Mouse (Mus musculus) T-helper 17 cell (primary cell): ENCODE data around the gene Slc23a4.

ENCODE experiments used
- in situ Hi-C, 2 experiments: fragments of 300-600 bp; cut with MboI, MseI; formaldehyde crosslinking; loops; 1 replicate in 1 of 2; 2 replicates in 1 of 2; pipeline ENCODE4 v1.15.1; 2025; ENCODE audit warnings: high pct_unique_total_duplicates in 2 of 2

The Slc23a4 gene

DNA sequence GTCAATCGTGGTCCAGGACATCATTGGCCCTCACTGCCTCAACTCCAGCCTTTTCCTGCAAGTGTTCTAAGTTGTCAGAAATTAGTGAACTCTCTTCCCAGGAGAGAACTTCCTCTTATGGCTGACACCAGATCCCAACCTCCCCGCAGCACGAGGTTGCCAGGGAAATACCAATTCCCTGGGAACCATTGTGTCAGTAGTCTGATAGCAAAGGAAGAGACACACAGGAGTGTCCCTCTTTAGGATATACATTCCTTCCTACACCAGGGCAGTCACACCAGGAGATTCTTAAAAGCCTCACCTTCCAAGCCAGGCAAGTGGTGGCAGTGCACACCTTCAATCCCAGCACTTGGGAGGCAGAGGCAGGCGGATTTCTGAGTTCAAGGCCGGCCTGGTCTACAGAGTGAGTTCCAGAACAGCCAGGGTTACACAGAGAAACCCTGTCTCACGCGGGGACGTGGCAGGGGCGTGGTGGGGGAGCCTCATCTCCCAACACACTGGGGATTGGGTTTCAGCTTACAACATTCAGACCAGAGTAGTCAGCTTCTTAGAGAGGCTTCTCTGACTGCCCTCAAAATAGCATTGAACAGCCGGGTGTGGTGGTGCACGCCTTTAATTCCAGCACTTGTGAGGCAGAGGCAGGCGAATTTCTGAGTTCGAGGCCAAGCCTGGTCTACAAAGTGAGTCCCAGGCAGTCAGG, 74.7 kb downstream of the Slc23a4 start:
- in situ Hi-C loops = loop anchor here in 1 of 2 experiments (5.0 kb wide), 1 partner anchor 421 kb away; no protein-coding TSS in a partner anchor

DNA sequence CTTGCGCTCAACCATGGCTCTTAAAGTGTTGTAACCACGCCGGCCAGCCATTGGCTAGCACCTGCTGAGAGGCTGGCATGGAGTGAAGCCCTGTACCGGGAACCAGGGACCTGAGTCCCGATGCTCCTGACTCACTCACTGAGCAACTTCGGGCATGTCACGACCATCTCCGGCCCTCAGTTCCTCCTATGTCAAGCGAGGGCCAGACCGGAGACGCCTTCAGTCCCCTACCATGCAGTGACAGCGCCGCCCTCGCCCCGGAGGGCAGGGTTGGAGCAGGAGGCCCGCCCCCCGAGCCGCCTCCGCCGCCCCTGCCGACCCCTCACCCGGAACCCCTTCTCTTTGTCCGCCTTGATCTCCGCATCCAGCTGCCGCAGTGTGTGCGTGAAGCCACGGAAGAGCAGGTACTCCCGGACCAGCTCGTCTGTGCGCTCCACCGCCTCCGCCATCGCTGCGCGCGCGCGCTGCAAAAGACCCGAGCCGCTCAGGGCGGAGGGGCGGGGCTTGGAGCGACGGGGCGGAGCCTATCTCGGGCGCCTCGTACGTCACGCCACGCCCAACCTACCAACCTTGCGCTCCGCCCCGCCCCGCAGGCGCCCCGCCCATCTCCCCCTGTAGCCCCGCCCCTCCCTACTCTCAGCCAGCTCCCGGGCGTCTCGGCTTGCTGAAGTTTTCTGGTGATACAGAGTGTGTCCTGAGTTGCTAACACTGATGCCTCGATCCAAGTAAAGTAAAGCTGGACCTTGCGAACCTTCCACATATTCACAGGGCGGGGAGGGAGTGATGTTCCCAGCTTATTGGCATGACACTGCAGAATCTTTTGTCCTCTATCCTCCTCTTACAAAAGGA, 77.6 kb downstream of the Slc23a4 start, which contains the start of gene Wdr91:
TSS of gene Wdr91 (minus strand) at position 506 of the 849 bp plus-strand sequence.
- in situ Hi-C loops = loop anchor here in 1 of 2 experiments (5.0 kb wide), 1 partner anchor 418 kb away; no protein-coding TSS in a partner anchor

DNA sequence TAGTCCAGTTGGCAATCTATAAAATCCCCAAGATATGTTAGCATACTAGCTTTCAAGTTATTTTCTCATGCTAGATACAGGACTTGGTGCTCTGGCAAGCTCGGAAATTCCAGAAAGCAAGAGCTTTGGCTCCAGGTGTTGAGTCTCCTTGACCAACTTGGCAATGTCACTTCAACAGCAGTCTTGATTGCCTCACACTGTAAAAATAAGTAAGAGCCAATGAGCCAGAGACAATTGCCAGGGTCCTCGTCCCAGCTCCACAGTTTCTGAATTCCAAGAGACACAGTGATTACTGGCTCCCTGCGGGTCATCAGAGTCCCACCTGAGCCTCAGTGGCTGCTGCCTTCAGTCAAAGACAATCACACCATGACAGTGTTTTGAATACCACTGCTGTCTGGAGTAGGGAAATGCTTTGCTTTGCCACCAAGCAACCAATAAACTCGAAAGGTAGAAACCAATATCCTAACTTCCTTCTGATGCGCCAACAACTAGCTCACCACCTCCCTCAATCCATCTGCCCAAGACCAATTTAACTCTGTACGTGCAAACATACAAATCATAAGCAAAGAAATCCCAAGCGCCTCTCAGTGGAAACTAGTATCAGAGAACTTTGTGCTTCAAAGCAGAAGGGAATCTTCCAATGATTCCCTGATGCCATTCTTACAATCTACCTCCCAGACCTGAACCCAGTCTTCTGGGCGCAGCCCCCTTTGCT, 78.4 kb downstream of the Slc23a4 start:
- in situ Hi-C loops = loop anchor here in 1 of 2 experiments (5.0 kb wide), 1 partner anchor 417 kb away; no protein-coding TSS in a partner anchor

DNA sequence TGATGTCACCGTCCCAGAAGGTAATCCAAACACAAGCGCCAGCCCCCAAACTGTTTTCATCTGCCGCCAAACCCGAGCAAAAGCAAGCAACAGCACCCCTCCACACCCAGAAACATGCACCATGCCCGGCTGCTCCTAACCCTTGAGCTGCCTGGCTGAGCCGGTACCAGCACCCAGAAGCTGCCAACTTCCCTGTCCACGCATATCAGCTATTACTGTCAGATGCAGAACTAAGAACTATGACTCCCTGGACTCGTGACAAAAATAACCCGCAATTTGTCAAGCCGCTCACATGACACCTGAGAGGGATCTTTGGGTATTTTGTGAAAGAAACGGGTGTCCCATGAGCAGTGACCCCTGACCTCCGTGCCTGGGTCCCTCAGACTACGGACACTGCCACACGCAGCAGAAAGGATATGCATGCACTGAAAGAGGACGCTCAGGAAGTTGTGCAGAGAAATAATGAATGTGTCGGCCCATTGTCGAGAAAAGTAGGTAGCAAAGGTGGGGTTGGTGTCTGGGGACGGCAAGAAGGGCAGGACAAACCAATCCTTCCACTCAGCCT, 80.4 kb downstream of the Slc23a4 start:
- in situ Hi-C loops = no loop called here

DNA sequence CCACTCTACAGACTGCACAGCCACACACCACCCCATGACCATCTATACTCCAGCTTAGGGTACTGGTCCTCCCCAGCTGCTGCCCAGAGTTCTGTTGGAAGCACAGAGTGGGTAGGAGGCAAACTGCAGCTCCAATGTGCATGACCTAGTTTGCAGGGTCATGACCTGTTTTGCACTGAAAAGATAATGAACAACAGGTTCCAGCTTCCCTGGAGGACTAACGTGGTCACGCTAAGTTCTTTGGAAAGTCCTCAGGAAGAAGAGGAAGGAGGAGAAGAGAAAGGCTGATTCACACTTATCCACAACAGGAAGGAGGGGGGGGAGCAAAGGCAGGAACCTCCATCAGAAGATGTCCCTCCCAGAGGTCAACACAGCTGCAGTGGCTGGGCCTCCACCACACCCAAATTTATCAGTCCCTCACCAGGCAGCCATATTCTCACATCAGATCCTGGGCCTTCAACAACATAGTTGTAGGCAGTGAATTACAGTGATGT, 81.0 kb downstream of the Slc23a4 start:
- in situ Hi-C loops = no loop called here

DNA sequence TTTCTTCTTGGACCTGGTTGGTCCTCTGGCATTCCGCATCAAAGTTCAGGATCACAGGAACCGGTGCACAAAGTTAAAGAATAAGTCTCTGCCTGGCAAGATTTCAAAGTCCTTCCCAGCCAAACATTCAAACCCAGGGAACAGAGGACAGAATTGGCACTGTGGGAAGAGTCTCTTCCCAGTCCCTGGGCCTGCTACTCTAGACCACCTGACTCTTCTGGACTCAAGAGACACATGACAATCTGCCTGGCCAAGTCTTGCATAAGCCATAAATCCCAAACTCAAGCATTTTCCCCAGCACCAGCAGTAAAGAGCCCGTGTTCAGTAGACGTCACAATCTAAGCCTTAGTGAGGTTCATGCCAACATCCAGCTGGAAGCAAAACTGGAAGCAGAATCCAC, 81.5 kb downstream of the Slc23a4 start:
- in situ Hi-C loops = no loop called here

DNA sequence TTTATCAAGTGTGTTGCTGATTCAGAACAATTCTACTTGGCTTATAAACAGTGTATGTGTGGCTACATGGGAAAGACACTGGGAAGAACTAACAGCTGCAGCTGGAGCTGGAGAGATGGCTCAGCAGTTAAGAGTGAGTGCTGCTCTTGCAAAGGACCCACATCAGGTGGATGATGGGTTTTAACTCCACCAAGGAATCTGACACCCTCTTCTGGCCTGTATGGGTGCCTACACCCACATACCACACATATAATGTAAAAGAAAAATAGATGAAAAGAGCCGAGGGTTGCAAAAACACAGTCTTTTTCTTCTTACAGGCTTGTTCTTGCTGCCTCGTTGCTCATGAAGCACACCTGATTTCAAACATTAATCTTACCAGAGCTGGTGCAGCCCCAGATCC, 82.1 kb downstream of the Slc23a4 start:
- in situ Hi-C loops = no loop called here

DNA sequence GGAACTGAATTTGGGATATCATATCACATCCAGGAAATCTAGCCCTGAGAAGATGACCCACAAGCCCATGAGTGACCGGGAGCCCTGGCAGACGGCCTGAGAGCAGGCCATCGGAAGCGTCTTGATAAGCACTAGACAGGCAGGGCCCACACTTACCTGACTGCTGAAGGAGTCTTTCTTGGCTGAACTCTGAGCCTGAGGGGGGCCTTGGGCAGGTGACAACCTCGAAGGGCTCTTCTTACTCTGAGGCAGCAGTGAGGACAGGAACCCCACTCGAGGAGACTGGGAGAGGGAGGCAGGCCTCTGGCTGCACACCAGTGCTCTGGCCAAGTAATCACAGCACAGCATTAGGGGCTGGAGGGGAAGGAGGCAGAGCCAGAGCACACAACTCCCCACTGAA, 83.8 kb downstream of the Slc23a4 start:
- in situ Hi-C loops = no loop called here

DNA sequence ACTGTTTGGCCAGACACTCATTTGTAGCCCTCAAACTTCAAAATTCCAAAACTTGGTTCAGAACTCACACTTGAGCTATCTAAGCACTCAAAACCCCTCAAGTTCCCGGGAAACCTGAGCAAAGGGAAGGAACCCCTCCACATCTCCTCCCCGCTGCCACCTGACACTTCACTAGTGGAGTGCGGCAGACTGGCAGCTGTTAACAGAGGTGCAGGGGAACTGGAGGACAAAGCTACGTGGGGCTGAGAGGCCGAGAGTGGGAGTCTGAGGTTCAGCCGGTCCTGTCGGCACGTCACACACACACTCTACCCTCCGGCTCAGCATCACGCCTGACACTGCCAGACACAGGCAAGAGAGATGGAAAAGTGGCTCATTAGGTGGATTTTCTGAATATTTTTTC, 84.4 kb downstream of the Slc23a4 start:
- in situ Hi-C loops = no loop called here

DNA sequence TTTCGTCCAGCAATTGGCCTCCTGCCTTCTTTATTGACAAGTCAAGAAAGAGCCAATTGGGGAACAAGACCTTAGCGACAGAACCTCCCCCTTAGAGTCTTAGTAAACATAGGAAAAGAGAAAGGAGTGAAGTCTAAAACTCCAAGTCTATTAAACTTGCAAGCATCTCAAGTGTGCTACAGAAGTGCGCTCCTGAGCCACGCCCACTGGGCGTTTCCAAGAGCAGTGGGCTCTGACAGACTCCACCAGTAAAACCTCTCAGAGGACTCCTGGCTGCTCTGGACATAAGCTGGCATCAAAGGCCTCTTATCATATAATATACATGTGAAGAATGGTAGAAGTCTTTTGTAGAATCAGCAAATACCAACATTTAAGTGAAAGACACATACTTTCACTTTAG, 84.8 kb downstream of the Slc23a4 start:
- in situ Hi-C loops = no loop called here

DNA sequence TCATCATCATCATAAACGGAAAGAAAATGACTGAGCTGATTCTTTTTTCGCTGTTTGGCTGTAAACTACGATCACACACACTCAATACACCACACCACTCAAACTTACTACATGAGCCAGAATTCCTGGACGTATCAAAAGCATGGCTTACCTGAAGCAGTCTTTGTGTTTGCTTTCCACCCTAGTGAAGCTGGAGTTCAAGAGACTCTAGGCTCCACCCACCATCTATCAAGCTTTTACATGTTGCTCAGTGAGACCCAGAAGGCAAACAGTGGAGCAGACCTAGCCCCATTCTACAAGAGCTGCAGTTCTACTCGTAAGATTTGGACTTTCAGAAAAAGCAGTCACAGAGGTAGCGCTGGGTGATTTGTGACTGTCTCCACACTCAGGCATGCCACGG, 85.6 kb downstream of the Slc23a4 start:
- in situ Hi-C loops = no loop called here

DNA sequence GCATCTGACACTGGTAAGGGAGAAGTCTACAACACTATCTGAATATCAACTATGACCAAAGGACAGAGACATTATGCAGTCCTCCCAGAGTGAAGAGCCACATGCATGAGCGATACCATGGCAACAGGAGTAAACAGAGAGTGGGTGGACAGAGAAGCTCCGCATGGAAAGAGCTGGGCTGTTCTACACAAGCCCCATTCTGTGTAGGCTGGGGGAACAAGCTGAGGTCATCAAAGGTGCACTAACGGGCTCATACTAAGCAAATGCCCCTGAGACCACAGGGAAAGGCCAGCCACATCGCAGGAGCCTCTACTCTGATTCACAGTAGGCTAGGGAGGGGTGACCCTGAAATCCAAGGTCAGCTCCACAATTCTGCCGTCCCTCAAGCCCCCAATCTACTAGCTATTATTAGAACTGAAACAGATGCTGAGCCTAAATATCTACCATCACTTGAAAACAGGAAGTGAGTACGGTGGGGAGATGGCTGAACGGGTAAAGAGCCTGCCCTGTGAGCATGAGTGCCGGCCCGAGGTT, 86.2 kb downstream of the Slc23a4 start:
- in situ Hi-C loops = no loop called here

DNA sequence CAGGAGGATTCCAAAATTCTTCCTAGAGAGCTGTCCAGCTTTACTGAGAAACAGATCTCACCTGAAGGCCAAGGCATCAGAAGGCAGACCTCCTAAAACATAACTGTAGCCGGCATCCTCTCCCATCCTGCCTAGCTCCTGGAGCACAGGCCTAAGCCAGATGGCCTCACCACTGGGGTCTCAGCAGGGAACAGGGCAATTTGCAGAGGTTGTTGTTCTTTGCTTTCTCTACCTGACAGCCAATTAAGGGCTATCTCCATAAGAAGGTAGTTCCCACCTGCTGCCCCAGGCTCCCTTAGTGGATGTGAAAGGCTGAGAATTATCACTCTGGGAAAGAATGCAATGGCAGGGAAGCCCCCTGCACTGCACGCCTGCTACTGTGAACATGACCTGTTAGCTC, 87.2 kb downstream of the Slc23a4 start:
- in situ Hi-C loops = no loop called here

DNA sequence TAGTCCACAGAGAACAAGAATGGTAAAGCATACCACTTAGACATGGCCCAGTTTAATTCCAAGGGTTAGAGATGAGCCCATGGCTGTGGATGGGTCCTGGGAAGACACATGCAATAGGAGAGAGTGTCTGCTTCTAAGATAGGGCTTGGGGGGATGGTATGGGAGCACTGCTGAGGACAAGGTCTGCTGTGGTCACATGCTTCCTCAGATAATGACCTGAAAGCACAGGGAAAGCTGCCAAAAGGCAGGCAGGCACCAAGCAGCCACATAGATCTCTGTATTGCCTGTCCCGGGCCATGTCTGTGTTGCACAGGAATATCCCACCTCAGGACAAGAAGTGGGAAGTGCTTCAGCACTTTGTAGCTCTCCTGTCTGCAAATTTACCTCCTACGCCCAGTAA, 89.1 kb downstream of the Slc23a4 start:
- in situ Hi-C loops = no loop called here

DNA sequence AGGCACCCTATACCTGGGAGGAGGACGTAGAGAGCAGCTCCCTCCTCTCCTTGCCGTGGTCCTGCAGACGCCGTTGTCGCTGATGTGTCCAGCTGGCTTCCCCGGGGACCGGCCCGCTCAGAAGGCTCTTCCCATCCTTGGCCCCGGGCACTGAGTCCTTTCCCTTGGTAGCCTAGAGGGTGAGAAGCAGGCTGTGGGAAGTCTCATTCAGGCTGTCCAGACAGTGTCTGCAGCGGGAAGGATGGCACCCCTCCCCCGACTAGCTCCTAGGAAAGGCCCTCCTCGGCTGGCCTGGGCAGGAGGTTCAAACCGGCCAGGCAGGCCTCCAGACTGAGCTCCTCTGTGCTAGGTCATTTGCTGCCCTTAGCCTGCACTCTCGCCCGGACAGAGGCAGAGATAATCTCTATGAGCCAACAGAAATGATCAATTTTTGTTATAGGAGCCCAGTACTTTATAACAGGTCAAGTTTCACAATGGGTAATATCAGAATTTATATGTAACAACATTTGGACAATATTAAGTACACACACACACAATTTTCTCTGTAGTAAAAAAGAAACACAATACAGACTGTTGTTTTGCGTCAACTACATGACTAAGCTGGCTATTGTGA, 91.9 kb downstream of the Slc23a4 start:
- in situ Hi-C loops = no loop called here

DNA sequence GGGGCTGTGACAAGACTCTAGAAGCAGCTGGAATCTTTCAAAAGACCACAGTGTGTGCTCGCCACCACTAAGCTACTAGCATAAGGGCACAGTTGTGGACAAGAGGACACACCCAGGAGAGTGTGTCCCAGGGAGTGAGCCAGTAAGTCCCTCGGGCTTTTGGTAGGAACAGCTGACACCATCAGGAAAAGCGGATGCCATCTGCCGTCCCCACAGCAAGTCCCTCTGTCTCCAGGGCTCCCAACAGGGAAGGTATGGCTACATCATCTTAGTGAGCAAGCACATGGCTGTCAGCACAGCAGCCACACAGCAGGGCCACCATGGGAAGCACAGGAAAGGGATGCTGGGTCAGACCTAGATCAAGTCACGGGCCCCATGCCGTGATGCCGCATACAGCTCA, 92.6 kb downstream of the Slc23a4 start:
- in situ Hi-C loops = no loop called here
